Mouse (Mus musculus): ENCODE measurements at regions not wholly inside any gene's neighbourhood (a gene's known extent, or its start where the extent isn't known, plus 50 kb on each side); places are given as distances from the start of the nearest gene placed in this dataset.

GRCm38 (mm10) chr10:117551234-117552048 lies 77.9 kb upstream of the Cpm start:
- H3K27ac ChIP-seq (replicated peaks; ENCODE audit: low read depth, low read length), result no peak overlapping the region
- H3K4me2 ChIP-seq (replicated peaks; ENCODE audit: low read depth, low read length, severe bottlenecking), result no peak overlapping the region
- no peak overlapping the region for H3K9ac ChIP-seq (ENCODE audit: low read depth, low read length, severe bottlenecking)
- H3K27me3 ChIP-seq (ENCODE audit: control insufficient read depth, insufficient read depth, low read length), result no peaks in the 10 kb centered on the region
- H3K9me3 ChIP-seq (ENCODE audit: control insufficient read depth, low read length), result no peaks in the 10 kb centered on the region
- H3K4me3 ChIP-seq (replicated peaks; ENCODE audit: low read length), result no peak overlapping the region
- no peak for TF ChIP-seq POLR2A (IDR thresholded peaks at IDR 0.05; ENCODE audit: borderline replicate concordance, extremely low read depth, insufficient read depth, insufficient read length)
- whole genome bisulfite sequencing, result 54% methylated on average over 13 of the region's 13 CpGs
- H3K4me1 ChIP-seq (ENCODE audit: control insufficient read depth, insufficient read depth, low read length), result peaks cover 17% of the 10 kb centered on the region; the same call in 1 of the 2 replicates
- no peaks in the 10 kb centered on the region for H3K36me3 ChIP-seq (ENCODE audit: control insufficient read depth, insufficient read depth, low read length)
- no peak for ATAC-seq (ENCODE audit: low FRiP score, low read depth)
- DNase-seq (ENCODE audit: low spot score), result no peak

GRCm38 (mm10) chr10:117549854-117550605 lies 79.3 kb upstream of the Cpm start:
- H3K4me2 ChIP-seq (replicated peaks; ENCODE audit: low read depth, low read length, severe bottlenecking), result no peak overlapping the region
- no peak for DNase-seq (ENCODE audit: low spot score)
- no peak for TF ChIP-seq POLR2A (IDR thresholded peaks at IDR 0.05; ENCODE audit: borderline replicate concordance, extremely low read depth, insufficient read depth, insufficient read length)
- no peak overlapping the region for H3K27ac ChIP-seq (replicated peaks; ENCODE audit: low read depth, low read length)
- no peak overlapping the region for H3K9ac ChIP-seq (ENCODE audit: low read depth, low read length, severe bottlenecking)
- WGBS, result 91% methylated on average over 16 of the region's 16 CpGs
- peaks cover 11% of the 10 kb centered on the region; the same call in 1 of the 2 replicates for H3K4me1 ChIP-seq (ENCODE audit: control insufficient read depth, insufficient read depth, low read length)
- H3K36me3 ChIP-seq (ENCODE audit: control insufficient read depth, insufficient read depth, low read length), result no peaks in the 10 kb centered on the region
- no peak for ATAC-seq (ENCODE audit: low FRiP score, low read depth)
- H3K27me3 ChIP-seq (ENCODE audit: control insufficient read depth, insufficient read depth, low read length), result no peaks in the 10 kb centered on the region
- H3K9me3 ChIP-seq (ENCODE audit: control insufficient read depth, low read length), result no peaks in the 10 kb centered on the region
- H3K4me3 ChIP-seq (replicated peaks; ENCODE audit: low read length), result no peak overlapping the region

DNA sequence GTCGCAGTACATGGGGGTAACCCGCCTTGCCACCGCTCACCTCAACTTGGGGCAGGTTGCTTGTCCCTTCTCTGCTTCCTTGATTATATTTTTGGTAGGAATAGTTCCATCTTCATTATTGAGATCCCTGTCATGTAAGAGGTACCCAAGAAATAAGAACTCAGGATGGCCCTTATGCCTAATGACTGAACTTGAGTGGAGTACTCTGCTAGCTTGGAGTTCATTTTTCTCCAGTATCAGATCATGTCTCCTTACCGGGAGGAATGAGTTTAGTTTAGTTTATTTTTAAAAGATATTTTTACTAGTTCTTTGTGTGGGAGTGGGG lies 79.8 kb upstream of the Cpm start:
- 92% methylated on average over 4 of the region's 4 CpGs for WGBS
- ATAC-seq (ENCODE audit: low FRiP score, low read depth) (no peak), DNase-seq (ENCODE audit: low spot score) (no peak)
- no peaks in the 10 kb centered on the region for H3K27me3 ChIP-seq (ENCODE audit: control insufficient read depth, insufficient read depth, low read length)
- H3K4me2 ChIP-seq (replicated peaks; ENCODE audit: low read depth, low read length, severe bottlenecking), result no peak overlapping the region
- no peak overlapping the region for H3K27ac ChIP-seq (replicated peaks; ENCODE audit: low read depth, low read length)
- no peaks in the 10 kb centered on the region for H3K36me3 ChIP-seq (ENCODE audit: control insufficient read depth, insufficient read depth, low read length)
- no peak overlapping the region for H3K4me3 ChIP-seq (replicated peaks; ENCODE audit: low read length)
- H3K9me3 ChIP-seq (ENCODE audit: control insufficient read depth, low read length), result no peaks in the 10 kb centered on the region
- no peak for TF ChIP-seq POLR2A (IDR thresholded peaks at IDR 0.05; ENCODE audit: borderline replicate concordance, extremely low read depth, insufficient read depth, insufficient read length)
- H3K4me1 ChIP-seq (ENCODE audit: control insufficient read depth, insufficient read depth, low read length), result peaks cover 8% of the 10 kb centered on the region; the same call in 1 of the 2 replicates
- no peak overlapping the region for H3K9ac ChIP-seq (ENCODE audit: low read depth, low read length, severe bottlenecking)

- H3K4me2 ChIP-seq (replicated peaks; ENCODE audit: low read depth, low read length, severe bottlenecking), result no peak overlapping the region
- WGBS, result 92% methylated on average over 23 of the region's 23 CpGs
- TF ChIP-seq POLR2A (IDR thresholded peaks at IDR 0.05; ENCODE audit: borderline replicate concordance, extremely low read depth, insufficient read depth, insufficient read length), result no peak
These were observed 80.4 kb upstream of the Cpm start for GRCm38 (mm10) chr10:117548775-117549505.

DNA sequence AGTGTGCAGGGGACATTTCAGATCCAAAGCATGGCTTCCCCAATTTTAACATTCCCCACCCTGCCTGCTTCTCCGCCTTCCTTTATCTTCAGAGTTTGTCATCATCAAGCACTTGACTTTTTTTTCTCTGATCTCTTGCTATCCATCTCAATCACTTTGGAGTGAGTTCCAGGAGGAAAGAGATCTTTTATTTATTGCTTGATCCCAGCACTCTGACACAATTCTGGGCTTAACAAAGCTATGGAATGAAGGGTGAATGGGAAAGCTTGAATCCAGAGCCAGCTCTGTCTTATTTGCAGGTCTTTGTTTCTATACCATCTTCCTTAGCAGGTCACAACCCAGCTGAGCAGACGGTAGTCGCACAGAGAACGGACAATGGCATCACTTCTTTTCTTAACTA lies 81.0 kb upstream of the Cpm start:
- no peaks in the 10 kb centered on the region for H3K9me3 ChIP-seq (ENCODE audit: control insufficient read depth, low read length)
- H3K4me2 ChIP-seq (replicated peaks; ENCODE audit: low read depth, low read length, severe bottlenecking), result no peak overlapping the region
- H3K4me3 ChIP-seq (replicated peaks; ENCODE audit: low read length), result no peak overlapping the region
- ATAC-seq (ENCODE audit: low FRiP score, low read depth), result no peak
- H3K36me3 ChIP-seq (ENCODE audit: control insufficient read depth, insufficient read depth, low read length), result no peaks in the 10 kb centered on the region
- H3K9ac ChIP-seq (ENCODE audit: low read depth, low read length, severe bottlenecking), result no peak overlapping the region
- WGBS, result 94% methylated on average over 4 of the region's 4 CpGs
- no peak for DNase-seq (ENCODE audit: low spot score)
- H3K4me1 ChIP-seq (ENCODE audit: control insufficient read depth, insufficient read depth, low read length), result peaks cover 16% of the 10 kb centered on the region
- no peak for TF ChIP-seq POLR2A (IDR thresholded peaks at IDR 0.05; ENCODE audit: borderline replicate concordance, extremely low read depth, insufficient read depth, insufficient read length)
- H3K27me3 ChIP-seq (ENCODE audit: control insufficient read depth, insufficient read depth, low read length), result no peaks in the 10 kb centered on the region
- no peak overlapping the region for H3K27ac ChIP-seq (replicated peaks; ENCODE audit: low read depth, low read length)

More at GRCm38 (mm10) chr10:117548775-117549505, 80.4 kb upstream of the Cpm start:
- Histone ChIP-seq H3K36me3 (ENCODE audit: control insufficient read depth, insufficient read depth, low read length) (no peaks in the 10 kb centered on the region), H3K27ac (replicated peaks; ENCODE audit: low read depth, low read length) (no peak overlapping the region), H3K9ac (ENCODE audit: low read depth, low read length, severe bottlenecking) (no peak overlapping the region), H3K27me3 (ENCODE audit: control insufficient read depth, insufficient read depth, low read length) (no peaks in the 10 kb centered on the region), H3K9me3 (ENCODE audit: control insufficient read depth, low read length) (no peaks in the 10 kb centered on the region), H3K4me3 (replicated peaks; ENCODE audit: low read length) (no peak overlapping the region), H3K4me1 (ENCODE audit: control insufficient read depth, insufficient read depth, low read length) (peaks cover 12% of the 10 kb centered on the region)
- DNase-seq (ENCODE audit: low spot score) (no peak), ATAC-seq (ENCODE audit: low FRiP score, low read depth) (no peak)

Measured in limb, embryonic 14.5 days (tissue).